Mouse (Mus musculus) embryonic facial prominence, embryonic 14.5 days (tissue): ENCODE results near the gene Phf8. TPM values are rescaled to one million over a fixed set of nuclear protein-coding genes. Genes with fewer than 3 reads are reported as not detected.

Source experiments
- polyA plus RNA-seq: library from polyadenylated mRNA; unstranded; fragments of >200 nt; fragmentation: Nextera tagmentation; extraction: Ambion mirVana; gene quantifications from 2 replicates; pipeline ENCODE4 v1.2.1, GENCODE M21; 2014

The Phf8 gene
- polyA plus RNA-seq, 1 experiment from 2014 or later = 17.7 TPM

Other genes with a start within 250 kb of the Phf8 start
- 6.0 and 6.2 TPM in 2 replicates for gene Fam120c, start 176.5 kb upstream of the Phf8 start, polyA plus RNA-seq